Mouse (Mus musculus) intestine, embryonic 15.5 days (tissue): ENCODE results near the gene Ebp. TPM values are rescaled to one million over a fixed set of nuclear protein-coding genes. Genes with fewer than 3 reads are reported as not detected.

Experiments
- ATAC-seq: fragments of 200-750 bp; cut with Nextera tagmentation; 2 replicates; pipeline ENCODE4 v1.8.0; 2017; ENCODE audit warnings: moderate TSS enrichment, moderate library complexity
- H3K27ac ChIP-seq: fragments of 300-500 bp; sonication (generic); 2 replicates; pipeline ENCODE4 v1.5.1; 2015; ENCODE audit warnings: mild to moderate bottlenecking, inconsistent platforms
- H3K27me3 ChIP-seq: fragments of 300-500 bp; sonication (generic); replicated peaks from 2 replicates; pipeline ENCODE4 v1.6.1; 2015; ENCODE audit warnings: inconsistent platforms
- H3K36me3 ChIP-seq: fragments of 300-500 bp; sonication (generic); 2 replicates; pipeline ENCODE4 v1.6.1; 2015; ENCODE audit warnings: inconsistent platforms
- H3K4me1 ChIP-seq: fragments of 300-500 bp; sonication (generic); replicated peaks from 2 replicates; pipeline ENCODE4 v1.6.1; 2015; ENCODE audit warnings: inconsistent platforms
- H3K4me2 ChIP-seq: fragments of 300-500 bp; sonication (generic); replicated peaks from 2 replicates; pipeline ENCODE4 v1.6.1; 2015; ENCODE audit warnings: mild to moderate bottlenecking, inconsistent platforms
- H3K4me3 ChIP-seq: fragments of 300-500 bp; sonication (generic); replicated peaks from 2 replicates; pipeline ENCODE4 v1.5.1; 2015; ENCODE audit warnings: inconsistent platforms
- H3K9ac ChIP-seq: fragments of 300-500 bp; sonication (generic); 2 replicates; pipeline ENCODE4 v1.6.1; 2015; ENCODE audit warnings: inconsistent platforms
- H3K9me3 ChIP-seq: fragments of 300-500 bp; sonication (generic); 2 replicates; pipeline ENCODE4 v1.6.1; 2016; ENCODE audit warnings: inconsistent platforms
- WGBS: fragments of 180-500 bp; shearing (Covaris S2); methylation state at CpG from one replicate; pipeline ENCODE4 v1.1.7; 2015; 5-methylcytosine and 5-hydroxymethylcytosine counted together
- polyA plus RNA-seq: library from polyadenylated mRNA; unstranded; fragments of >200 nt; fragmentation: Nextera tagmentation; extraction: Ambion mirVana; gene quantifications from 2 replicates; pipeline ENCODE4 v1.2.1, GENCODE M21; 2015

Gene Ebp
- polyA plus RNA-seq, 1 experiment from 2014 or later = 83.7 TPM

- H3K4me1 ChIP-seq = no peaks in the 10 kb centered on the region
- H3K9ac ChIP-seq = no peak overlapping the region
- H3K4me3 ChIP-seq = no peak overlapping the region
- H3K4me2 ChIP-seq = no peak overlapping the region
- H3K27ac ChIP-seq = no peak overlapping the region
- H3K27me3 ChIP-seq = no peaks in the 10 kb centered on the region
- no peak for ATAC-seq
- H3K9me3 ChIP-seq = no peaks in the 10 kb centered on the region
- no peaks in the 10 kb centered on the region for H3K36me3 ChIP-seq
- WGBS = 62% methylated on average over 2 of the region's 2 CpGs
Measured at GRCm38 (mm10) chrX:8209720-8210119, 16.4 kb upstream of the Ebp start.

DNA sequence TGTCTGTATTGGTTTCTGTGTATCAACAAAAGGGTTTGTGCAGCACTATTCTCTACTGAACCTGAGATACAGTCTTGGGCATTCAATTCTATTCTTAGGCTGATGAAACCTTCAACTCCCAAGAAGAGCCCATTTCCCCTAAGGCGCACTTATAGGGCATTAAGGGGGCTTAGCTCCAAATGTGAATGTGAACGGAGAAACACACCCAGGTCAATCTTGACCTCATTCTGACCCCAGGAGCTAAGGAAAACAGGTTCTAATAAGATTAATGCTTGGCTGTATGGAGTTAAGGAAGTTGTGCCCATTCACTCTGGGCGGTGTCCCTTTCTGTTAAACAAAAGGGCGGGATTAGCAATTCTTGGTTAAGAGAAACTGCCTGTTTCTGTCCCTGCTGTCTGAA, 13.9 kb upstream of the Ebp start:
- Histone ChIP-seq H3K36me3 (no peaks in the 10 kb centered on the region), H3K27ac (no peak overlapping the region), H3K4me2 (no peak overlapping the region), H3K9me3 (no peaks in the 10 kb centered on the region), H3K4me1 (no peaks in the 10 kb centered on the region), H3K9ac (no peak overlapping the region), H3K27me3 (no peaks in the 10 kb centered on the region), H3K4me3 (no peak overlapping the region)
- no peak for ATAC-seq
- 32% methylated on average over 4 of the region's 4 CpGs for WGBS

DNA sequence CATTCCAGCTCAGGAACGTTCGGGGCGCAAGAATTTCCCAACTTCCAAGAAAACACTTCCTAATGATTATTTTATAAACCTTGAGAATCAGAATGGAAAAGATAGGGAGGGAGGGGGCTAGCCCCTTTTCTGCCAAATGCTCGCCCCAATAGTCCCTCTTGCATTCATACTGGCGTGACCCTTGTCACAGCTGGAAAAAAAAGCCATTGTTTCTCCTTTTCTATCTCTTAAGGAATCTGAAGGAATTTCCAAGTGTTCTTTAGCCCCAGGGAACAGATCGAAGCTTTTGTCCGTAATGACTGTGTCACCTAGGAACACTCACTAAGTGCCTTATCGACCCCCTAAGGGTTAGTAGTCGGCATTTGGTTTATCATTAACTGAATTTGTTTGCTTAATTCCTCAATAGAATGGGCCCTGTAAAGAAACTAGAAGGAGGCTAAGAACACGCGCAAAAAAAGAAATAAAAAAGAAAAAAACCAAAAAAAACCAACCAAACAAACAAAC, 13.4 kb upstream of the Ebp start:
- WGBS = 18% methylated on average over 11 of the region's 11 CpGs
- no peak overlapping the region for H3K27ac ChIP-seq
- peak; percentile 55 for ATAC-seq

GRCm38 (mm10) chrX:8206015-8206693, 12.8 kb upstream of the Ebp start, which contains the start of gene Porcn:
Gene Porcn, minus strand, starts transcription at chrX:8206525.
- peak within 1 kb of the TSS; percentile 49 for H3K4me3 ChIP-seq
- ATAC-seq = peak; percentile 96
- no peaks in the 10 kb centered on the region for H3K27me3 ChIP-seq
- no peaks in the 10 kb centered on the region for H3K36me3 ChIP-seq
- no peak within 1 kb of the TSS for H3K27ac ChIP-seq
- H3K4me2 ChIP-seq = peak within 1 kb of the TSS; percentile 65
- WGBS = 8% methylated on average over 46 of the region's 46 CpGs
- H3K4me1 ChIP-seq = no peaks in the 10 kb centered on the region
- H3K9me3 ChIP-seq = no peaks in the 10 kb centered on the region
- H3K9ac ChIP-seq = peak within 1 kb of the TSS; percentile 58

More for the DNA sequence above, 13.4 kb upstream of the Ebp start:
- Histone ChIP-seq H3K4me1 (no peaks in the 10 kb centered on the region), H3K9me3 (no peaks in the 10 kb centered on the region), H3K27me3 (no peaks in the 10 kb centered on the region), H3K4me3 (peak overlapping the region; percentile 49), H3K4me2 (peak overlapping the region; percentile 65), H3K9ac (no peak overlapping the region; the same call in 1 of the 2 replicates), H3K36me3 (no peaks in the 10 kb centered on the region)

- ATAC-seq = 0 out of 2 replicates have a peak, but pooled peaks have one; percentile 2
- 43% methylated on average over 7 of the region's 7 CpGs for WGBS
- no peaks in the 10 kb centered on the region for H3K27me3 ChIP-seq
Measured at GRCm38 (mm10) chrX:8205551-8205950, 12.2 kb upstream of the Ebp start.

DNA sequence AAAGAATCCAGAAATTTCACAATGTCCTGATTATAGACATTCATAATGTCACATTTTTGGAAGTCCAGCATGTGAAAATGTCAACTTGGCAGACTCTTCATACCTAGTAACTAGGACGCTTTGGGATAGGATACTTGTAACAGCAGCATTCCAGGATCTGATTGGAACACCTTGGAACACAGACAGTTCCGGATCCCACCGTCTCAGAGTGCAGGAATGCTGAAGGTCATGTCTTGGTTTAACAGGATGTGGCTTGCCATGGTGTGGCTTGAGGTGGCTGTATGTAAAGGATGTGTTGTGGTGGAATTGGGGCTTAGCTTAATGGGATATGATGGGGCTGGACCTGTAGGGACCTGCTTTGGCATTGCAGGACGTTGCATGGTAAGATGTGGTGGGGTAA, 11.8 kb upstream of the Ebp start:
- Histone ChIP-seq H3K9me3 (no peaks in the 10 kb centered on the region), H3K4me3 (no peak overlapping the region), H3K4me2 (no peak overlapping the region), H3K9ac (no peak overlapping the region), H3K36me3 (no peaks in the 10 kb centered on the region), H3K4me1 (no peaks in the 10 kb centered on the region), H3K27me3 (no peaks in the 10 kb centered on the region), H3K27ac (no peak overlapping the region)
- no peak for ATAC-seq
- 70% methylated on average over 4 of the region's 4 CpGs for WGBS

More at GRCm38 (mm10) chrX:8205551-8205950, 12.2 kb upstream of the Ebp start:
- Histone ChIP-seq H3K4me3 (peak overlapping the region; percentile 49), H3K9ac (peak overlapping the region; percentile 58; the same call in 1 of the 2 replicates), H3K4me1 (no peaks in the 10 kb centered on the region), H3K36me3 (no peaks in the 10 kb centered on the region), H3K4me2 (peak overlapping the region; percentile 65), H3K27ac (no peak overlapping the region), H3K9me3 (no peaks in the 10 kb centered on the region)

- no peak for ATAC-seq
- H3K36me3 ChIP-seq = no peaks in the 10 kb centered on the region
- no peak overlapping the region for H3K4me2 ChIP-seq
- no peaks in the 10 kb centered on the region for H3K4me1 ChIP-seq
- 83% methylated on average over 10 of the region's 10 CpGs for WGBS
- no peak overlapping the region for H3K4me3 ChIP-seq
- H3K27me3 ChIP-seq = no peaks in the 10 kb centered on the region
- no peak overlapping the region for H3K9ac ChIP-seq
- no peak overlapping the region for H3K27ac ChIP-seq
- no peaks in the 10 kb centered on the region for H3K9me3 ChIP-seq
Measured at GRCm38 (mm10) chrX:8204076-8204475, 10.8 kb upstream of the Ebp start.

GRCm38 (mm10) chrX:8203105-8203504, 9.8 kb upstream of the Ebp start:
- 88% methylated on average over 14 of the region's 14 CpGs for WGBS
- no peak overlapping the region for H3K4me2 ChIP-seq
- no peak overlapping the region for H3K4me3 ChIP-seq
- no peak overlapping the region for H3K9ac ChIP-seq
- no peak overlapping the region for H3K27ac ChIP-seq
- no peaks in the 10 kb centered on the region for H3K27me3 ChIP-seq
- H3K36me3 ChIP-seq = no peaks in the 10 kb centered on the region
- H3K9me3 ChIP-seq = no peaks in the 10 kb centered on the region
- no peaks in the 10 kb centered on the region for H3K4me1 ChIP-seq
- no peak for ATAC-seq

DNA sequence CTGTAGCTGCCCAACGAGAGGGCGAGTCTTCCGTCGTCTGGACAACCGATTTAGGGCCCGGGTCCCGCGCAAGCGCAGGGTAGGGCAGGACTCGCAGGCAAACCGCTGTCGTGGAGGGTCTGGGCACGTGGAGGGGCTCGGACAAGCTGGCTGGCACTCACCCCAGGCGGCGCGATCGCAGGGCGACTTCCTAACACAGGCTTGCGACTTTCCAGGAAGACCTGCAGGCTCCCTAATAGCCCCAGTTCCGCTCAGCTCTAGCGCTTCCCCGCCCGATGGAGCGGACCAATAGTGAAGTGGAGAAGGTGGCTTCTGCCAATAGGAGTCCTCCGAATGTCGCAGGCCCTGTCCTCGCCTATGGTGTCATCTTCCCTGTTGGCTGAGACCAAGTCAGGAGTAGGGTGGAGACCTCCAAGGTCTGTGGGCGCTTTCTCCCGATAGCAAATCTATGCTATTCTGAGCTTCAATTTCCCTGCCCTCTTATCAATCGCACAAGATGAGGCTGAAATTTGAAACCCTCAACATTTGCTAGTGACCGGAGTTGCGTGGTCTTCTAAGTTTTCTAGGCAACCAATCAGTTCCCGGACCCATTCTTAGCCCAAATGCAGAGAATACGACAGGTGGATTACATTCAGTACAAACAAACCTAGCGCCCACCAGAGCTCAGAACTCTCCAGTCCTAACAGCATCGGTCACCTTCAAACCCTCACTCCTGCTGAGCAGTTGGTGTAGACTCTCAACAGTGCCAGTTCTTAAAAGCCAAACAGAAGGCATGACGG, 483 bp downstream of the Ebp start:
- Histone ChIP-seq H3K4me2 (peak overlapping the region; percentile 61), H3K36me3 (no peaks in the 10 kb centered on the region), H3K4me1 (no peaks in the 10 kb centered on the region), H3K27me3 (no peaks in the 10 kb centered on the region), H3K9ac (peak overlapping the region; percentile 62), H3K4me3 (peak overlapping the region; percentile 56), H3K27ac (peak overlapping the region; percentile 58), H3K9me3 (no peaks in the 10 kb centered on the region)
- peak; percentile 98 for ATAC-seq
- 20% methylated on average over 38 of the region's 38 CpGs for WGBS

GRCm38 (mm10) chrX:8192126-8192639, 1.1 kb downstream of the Ebp start:
- Histone ChIP-seq H3K27ac (peak overlapping the region; percentile 58), H3K27me3 (no peaks in the 10 kb centered on the region), H3K36me3 (no peaks in the 10 kb centered on the region), H3K9me3 (no peaks in the 10 kb centered on the region), H3K9ac (peak overlapping the region; percentile 62), H3K4me3 (peak overlapping the region; percentile 56), H3K4me2 (peak overlapping the region; percentile 61), H3K4me1 (no peaks in the 10 kb centered on the region)
- WGBS = 16% methylated on average over 13 of the region's 13 CpGs
- peak; percentile 65 for ATAC-seq

DNA sequence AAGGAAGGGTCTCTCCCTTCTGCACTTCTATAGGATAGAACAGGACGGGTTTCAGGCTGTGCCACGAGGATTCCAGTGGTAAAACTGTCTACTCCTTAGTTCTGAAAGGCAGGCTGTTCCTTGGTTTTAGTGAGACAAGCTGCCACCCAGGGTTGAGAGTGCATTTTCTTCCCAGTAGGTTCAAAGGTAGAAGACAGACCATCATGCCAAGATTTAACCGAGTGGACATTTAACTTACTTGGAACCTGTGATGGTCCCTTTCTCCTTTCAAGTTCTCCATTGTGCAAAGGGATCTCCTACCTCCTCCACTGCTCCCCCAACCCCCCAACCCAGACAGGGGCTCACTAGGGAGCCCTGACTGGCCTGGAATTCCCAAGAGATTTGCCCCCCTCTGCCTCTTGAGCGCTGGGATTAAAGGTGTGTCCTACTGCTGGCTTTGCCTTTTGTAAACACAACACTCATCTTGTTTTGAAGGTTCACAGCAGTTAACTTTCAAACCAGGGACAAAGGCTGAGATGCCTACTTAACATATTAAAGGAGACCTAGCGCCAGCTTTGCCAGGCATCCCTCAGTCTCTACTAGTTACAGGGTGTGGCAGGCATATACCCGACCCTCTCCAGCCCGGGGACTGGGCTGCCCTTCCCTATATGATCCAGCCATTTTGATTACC, 10.3 kb downstream of the Ebp start:
- Histone ChIP-seq H3K27ac (no peak overlapping the region), H3K27me3 (no peaks in the 10 kb centered on the region), H3K4me2 (no peak overlapping the region), H3K4me1 (no peaks in the 10 kb centered on the region), H3K9me3 (no peaks in the 10 kb centered on the region), H3K36me3 (no peaks in the 10 kb centered on the region), H3K9ac (no peak overlapping the region), H3K4me3 (no peak overlapping the region)
- ATAC-seq = no peak
- 13% methylated on average over 7 of the region's 7 CpGs for WGBS

DNA sequence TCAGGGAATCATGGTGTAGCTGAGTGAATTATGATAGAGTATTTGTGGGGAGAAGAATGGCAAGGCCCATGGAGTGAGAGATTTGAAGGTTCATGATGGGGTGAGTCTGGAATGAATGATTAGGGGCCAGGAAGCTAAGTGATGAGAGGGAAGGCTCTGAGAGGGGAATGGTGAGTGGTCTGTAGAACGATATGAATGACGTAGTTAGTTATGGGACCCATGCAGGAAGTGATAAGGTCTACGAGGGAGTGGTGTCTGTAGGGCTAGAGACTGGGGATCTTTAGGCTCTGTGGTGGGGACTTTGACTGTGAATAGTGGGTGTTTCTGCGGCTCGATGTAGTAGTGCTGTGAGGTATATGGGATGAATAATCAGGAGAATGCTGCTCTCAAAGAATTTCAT, 13.7 kb downstream of the Ebp start:
- H3K27ac ChIP-seq = no peak overlapping the region
- H3K4me2 ChIP-seq = no peak overlapping the region
- H3K9me3 ChIP-seq = no peaks in the 10 kb centered on the region
- ATAC-seq = no peak
- H3K4me1 ChIP-seq = no peaks in the 10 kb centered on the region
- 83% methylated on average over 5 of the region's 5 CpGs for WGBS
- no peaks in the 10 kb centered on the region for H3K36me3 ChIP-seq
- H3K27me3 ChIP-seq = no peaks in the 10 kb centered on the region
- no peak overlapping the region for H3K4me3 ChIP-seq
- no peak overlapping the region for H3K9ac ChIP-seq
